Mouse (Mus musculus) liver, postnatal 0 days (tissue): ENCODE data around the gene Dusp10. TPM values are rescaled to one million over a fixed set of nuclear protein-coding genes. Genes with fewer than 3 reads are reported as not detected.

Source experiments
- ATAC-seq: fragments of 200-750 bp; cut with Nextera tagmentation; 2 replicates; pipeline ENCODE4 v1.8.0; 2017; ENCODE audit warnings: mild to moderate bottlenecking, moderate library complexity
- DNase-seq: peaks from one replicate; pipeline ENCODE4 v3.0.0-alpha.2; 2016
- H3K27ac ChIP-seq: fragments of 300-500 bp; sonication (generic); 2 replicates; pipeline ENCODE4 v1.5.1; 2014; ENCODE audit warnings: antibody characterized with exemption, moderate library complexity, mild to moderate bottlenecking, low read depth
- H3K27me3 ChIP-seq: fragments of 300-500 bp; sonication (generic); 2 replicates; pipeline ENCODE4 v1.6.1; 2014; ENCODE audit warnings: low read length, control low read depth, mixed read lengths; ENCODE audit not compliant: insufficient read depth
- H3K36me3 ChIP-seq: fragments of 300-500 bp; sonication (generic); replicated peaks from 2 replicates; pipeline ENCODE4 v1.6.1; 2014; ENCODE audit warnings: mild to moderate bottlenecking, control low read depth, low read length, moderate library complexity, mixed read lengths; ENCODE audit not compliant: insufficient read depth
- H3K4me1 ChIP-seq: fragments of 300-500 bp; sonication (generic); 2 replicates; pipeline ENCODE4 v1.6.1; 2014; ENCODE audit warnings: antibody characterized with exemption, mild to moderate bottlenecking, control low read depth; ENCODE audit not compliant: insufficient read depth
- H3K4me2 ChIP-seq: fragments of 300-500 bp; sonication (generic); 2 replicates; pipeline ENCODE4 v1.6.1; 2014; ENCODE audit warnings: low read depth, mild to moderate bottlenecking, low read length, moderate library complexity, mixed read lengths
- H3K4me3 ChIP-seq: fragments of 300-500 bp; sonication (generic); 2 replicates; pipeline ENCODE4 v1.5.1; 2014; ENCODE audit warnings: low read depth, low read length
- H3K9ac ChIP-seq: fragments of 300-500 bp; sonication (generic); replicated peaks from 2 replicates; pipeline ENCODE4 v1.6.1; 2014; ENCODE audit warnings: mild to moderate bottlenecking, moderate library complexity
- H3K9me3 ChIP-seq: fragments of 300-500 bp; sonication (generic); 2 replicates; pipeline ENCODE4 v1.6.1; 2016; ENCODE audit warnings: mild to moderate bottlenecking, control low read depth, low read length, mixed read lengths
- CTCF ChIP-seq: sonication (generic); IDR thresholded peaks from 2 replicates; pipeline ENCODE4 v1.5.1; 2016; ENCODE audit warnings: antibody characterized with exemption, low read depth
- EP300 ChIP-seq: IDR thresholded peaks from 2 replicates; pipeline ENCODE4 v1.6.1; 2016; ENCODE audit warnings: antibody characterized with exemption, low read depth, mild to moderate bottlenecking
- WGBS: fragments of 180-500 bp; shearing (Covaris S2); extraction: QIAGEN DNeasy Blood & Tissue Kit; methylation state at CpG from one replicate; pipeline ENCODE4 v1.1.7; 2014; ENCODE audit not compliant: insufficient replicate concordance; 5-methylcytosine and 5-hydroxymethylcytosine counted together
- polyA plus RNA-seq: library from polyadenylated mRNA; unstranded; fragments of >200 nt; fragmentation: Nextera tagmentation; extraction: Ambion mirVana; gene quantifications from 2 replicates; pipeline ENCODE4 v1.2.1, GENCODE M21; 2015

Dusp10 gene
- polyA plus RNA-seq, 1 experiment from 2014 or later = 2.6 TPM

DNA sequence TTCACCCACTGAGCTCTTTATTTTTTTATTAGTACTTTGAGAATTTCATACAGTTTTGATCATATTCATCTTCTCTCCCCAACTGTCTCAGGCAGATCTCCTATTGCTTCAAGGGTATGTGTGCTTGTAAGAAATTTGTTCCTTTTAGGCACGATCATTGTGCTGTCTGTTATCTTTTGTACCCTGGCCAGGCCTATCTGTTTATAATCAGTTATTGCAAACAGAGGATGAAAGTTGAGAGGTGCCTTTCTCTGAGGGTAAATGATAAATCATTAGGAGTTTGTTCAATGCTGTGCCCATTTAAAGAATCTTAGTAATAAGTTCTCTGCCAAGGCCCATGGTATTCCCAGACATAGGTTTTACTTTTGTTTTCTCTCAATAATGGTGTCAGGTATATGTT lies 95.2 kb downstream of the Dusp10 start:
- 47% methylated on average over 1 of the region's 1 CpGs for WGBS
- TF ChIP-seq EP300 (no peak), CTCF (no peak)
- H3K4me1 ChIP-seq = no peaks in the 10 kb centered on the region
- no peaks in the 10 kb centered on the region for H3K36me3 ChIP-seq
- DNase-seq (no peak), ATAC-seq (no peak)
- H3K27me3 ChIP-seq = no peaks in the 10 kb centered on the region
- no peak overlapping the region for H3K4me2 ChIP-seq
- no peaks in the 10 kb centered on the region for H3K9me3 ChIP-seq
- H3K27ac ChIP-seq = no peak overlapping the region
- H3K9ac ChIP-seq = no peak overlapping the region
- no peak overlapping the region for H3K4me3 ChIP-seq

DNA sequence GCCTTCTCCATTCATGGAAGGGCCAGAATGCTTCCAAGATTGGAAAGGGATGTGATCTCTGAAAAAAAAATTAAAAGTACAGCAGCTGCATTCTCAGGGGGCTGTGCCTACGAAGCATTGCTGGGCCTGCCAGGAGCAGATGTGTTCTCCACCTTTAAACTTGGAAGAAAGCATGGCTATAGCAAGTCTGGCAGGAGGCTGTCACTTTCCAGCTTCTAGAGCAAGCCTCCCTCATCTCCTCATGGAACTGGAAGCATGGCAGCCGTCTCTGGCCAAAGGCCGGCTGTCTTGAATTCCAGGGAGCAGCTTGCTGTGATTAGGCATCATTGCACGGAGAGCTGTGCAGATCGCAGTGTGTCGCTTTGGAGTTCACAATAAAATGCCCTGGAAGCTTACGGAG lies 104.5 kb downstream of the Dusp10 start:
- H3K9me3 ChIP-seq = no peaks in the 10 kb centered on the region
- no peak for DNase-seq
- H3K9ac ChIP-seq = no peak overlapping the region
- no peak overlapping the region for H3K4me2 ChIP-seq
- H3K4me3 ChIP-seq = no peak overlapping the region
- no peak for TF ChIP-seq EP300
- TF ChIP-seq CTCF = no peak
- 80% methylated on average over 7 of the region's 7 CpGs for WGBS
- no peaks in the 10 kb centered on the region for H3K4me1 ChIP-seq
- no peak for ATAC-seq
- no peak overlapping the region for H3K27ac ChIP-seq
- no peaks in the 10 kb centered on the region for H3K36me3 ChIP-seq
- no peaks in the 10 kb centered on the region for H3K27me3 ChIP-seq

DNA sequence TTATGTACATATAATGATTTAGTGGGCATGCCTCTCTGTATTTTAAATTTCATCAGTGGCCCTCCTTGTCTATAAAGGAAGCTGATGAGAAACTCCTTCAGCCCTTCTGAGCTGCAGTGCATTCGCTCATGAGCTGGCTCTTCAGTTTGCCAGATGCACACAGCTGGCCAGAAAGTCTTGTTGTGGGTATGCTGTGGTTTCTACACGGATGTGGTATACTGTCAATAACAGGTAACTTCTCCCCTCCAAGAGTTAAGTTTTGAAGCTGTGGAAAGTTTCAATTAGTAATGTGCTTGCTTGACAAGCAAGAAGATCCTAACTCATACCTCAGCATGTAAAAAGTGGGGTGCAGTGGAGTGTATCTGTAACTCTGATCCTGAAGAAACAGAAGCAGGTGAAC lies 104.9 kb downstream of the Dusp10 start:
- H3K36me3 ChIP-seq = no peaks in the 10 kb centered on the region
- H3K4me1 ChIP-seq = no peaks in the 10 kb centered on the region
- no peak overlapping the region for H3K27ac ChIP-seq
- H3K27me3 ChIP-seq = no peaks in the 10 kb centered on the region
- no peak overlapping the region for H3K4me2 ChIP-seq
- H3K9ac ChIP-seq = no peak overlapping the region
- no peak for TF ChIP-seq CTCF
- no peak for TF ChIP-seq EP300
- H3K9me3 ChIP-seq = no peaks in the 10 kb centered on the region
- no peak overlapping the region for H3K4me3 ChIP-seq
- ATAC-seq (no peak), DNase-seq (no peak)
- 69% methylated on average over 2 of the region's 2 CpGs for WGBS

DNA sequence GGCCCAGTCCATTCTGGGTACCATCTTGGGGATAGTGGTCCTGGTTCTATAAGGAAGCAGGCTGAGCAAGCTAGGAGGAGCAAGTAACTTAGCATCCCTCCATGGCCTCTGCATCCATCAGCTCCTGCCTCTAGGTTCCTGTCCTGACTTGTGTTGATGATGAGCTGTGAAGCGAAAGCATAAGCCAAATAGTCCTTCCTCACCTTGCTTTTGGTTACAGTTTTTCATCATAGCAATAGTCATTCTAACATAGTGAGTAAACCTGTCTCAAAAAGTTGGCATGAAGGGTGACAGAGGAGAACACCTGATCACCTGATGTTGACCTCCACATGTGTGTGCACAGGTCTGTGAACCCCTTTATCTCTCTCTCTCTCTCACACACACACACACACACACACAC lies 105.5 kb downstream of the Dusp10 start:
- DNase-seq (no peak), ATAC-seq (no peak)
- TF ChIP-seq EP300 (no peak), CTCF (no peak)
- Histone ChIP-seq H3K27ac (no peak overlapping the region), H3K4me2 (no peak overlapping the region), H3K4me3 (no peak overlapping the region), H3K27me3 (no peaks in the 10 kb centered on the region), H3K9me3 (no peaks in the 10 kb centered on the region), H3K36me3 (no peaks in the 10 kb centered on the region), H3K4me1 (no peaks in the 10 kb centered on the region), H3K9ac (no peak overlapping the region)
- 71% methylated on average over 1 of the region's 1 CpGs for WGBS

Other genes starting within 250 kb of the Dusp10 start
- 2.0 and 2.4 TPM in 2 replicates for gene 1700056E22Rik, start 21.0 kb downstream of the Dusp10 start, polyA plus RNA-seq